Mouse (Mus musculus): Measurements from ENCODE around the gene Idi1.
A peak's percentile ranks its signal among the peaks of the same experiment; 100 is the strongest.
"Not testable (repeated sequence)": the region's sequence is repeated elsewhere in the genome, so short reads cannot be mapped to it uniquely, and the experiment has no call there.

Gene Idi1

DNA sequence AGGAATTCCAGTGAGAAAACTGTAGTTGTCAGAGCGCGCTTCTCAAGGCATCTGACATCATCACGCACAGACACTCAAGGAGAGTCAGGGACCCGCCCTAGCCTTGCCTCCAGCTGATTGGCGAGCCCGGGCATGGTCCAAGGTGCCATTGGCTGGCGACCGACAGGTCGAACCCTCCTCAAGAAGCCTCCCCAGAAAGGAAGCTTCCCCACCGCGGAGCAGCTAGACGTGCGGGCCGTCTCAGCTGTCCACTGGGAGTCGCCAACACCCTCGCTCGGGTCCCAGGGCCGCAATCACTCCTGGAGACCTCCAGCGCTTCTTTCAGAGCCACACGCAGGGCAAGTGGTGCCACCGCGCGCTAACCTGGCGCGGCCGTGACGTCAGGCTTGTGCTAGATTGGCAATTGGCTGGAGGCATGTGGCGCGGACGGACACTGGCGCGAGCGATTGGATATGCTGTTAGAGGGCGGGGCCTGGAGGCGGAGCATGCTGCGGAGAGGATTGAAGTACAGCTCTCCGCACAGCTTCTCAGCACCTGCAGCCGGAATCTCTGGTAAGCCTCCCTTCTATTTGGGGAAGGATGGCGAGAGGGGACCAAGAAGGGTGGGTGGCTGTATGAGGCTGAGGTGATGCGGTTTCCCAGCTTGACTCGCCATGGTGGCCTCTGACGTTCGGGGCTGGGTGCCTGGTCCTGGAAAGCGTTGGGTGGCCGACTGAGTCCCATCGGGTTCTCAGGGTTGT lies at the start of gene Idi1:
TSS of gene Idi1 (plus strand) at position 57 of the 740 bp plus-strand sequence.
- peak; percentile 96 for DNase-seq (ENCODE audit: low spot score)

- DNase-seq (ENCODE audit: low spot score), result no peak
These were observed 46.9 kb upstream of the Idi1 start for GRCm38 (mm10) chr13:8838394-8838793.

GRCm38 (mm10) chr13:8839111-8839510 lies 46.2 kb upstream of the Idi1 start:
- DNase-seq (ENCODE audit: low spot score), result no peak

- DNase-seq (ENCODE audit: low spot score), result no peak
These were observed 45.4 kb upstream of the Idi1 start for GRCm38 (mm10) chr13:8839937-8840336.

DNA sequence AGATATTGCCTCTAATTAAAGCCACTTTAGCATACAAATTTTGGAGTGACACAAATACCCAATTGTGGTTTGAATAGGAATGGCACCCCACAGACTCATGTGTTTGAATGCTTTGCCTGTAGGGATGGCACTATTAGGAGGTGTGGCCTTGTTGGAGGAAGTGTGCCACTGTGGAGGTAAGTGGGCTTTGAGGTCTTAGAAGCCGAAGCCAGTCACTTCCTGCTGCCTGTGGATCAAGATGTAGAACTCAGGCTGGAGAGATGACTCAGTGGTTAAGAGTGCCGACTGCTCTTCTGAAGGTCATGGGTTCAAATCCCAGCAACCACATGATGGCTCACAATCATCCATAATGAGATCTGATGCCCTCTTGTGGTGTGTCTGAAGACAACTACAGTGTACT lies 44.4 kb upstream of the Idi1 start:
- DNase-seq (ENCODE audit: low spot score), result no peak

GRCm38 (mm10) chr13:8841846-8842245 lies 43.5 kb upstream of the Idi1 start:
- not testable (repeated sequence) for DNase-seq (ENCODE audit: low spot score)

GRCm38 (mm10) chr13:8842273-8842672 lies 43.0 kb upstream of the Idi1 start:
- DNase-seq (ENCODE audit: low spot score), result no peak

DNA sequence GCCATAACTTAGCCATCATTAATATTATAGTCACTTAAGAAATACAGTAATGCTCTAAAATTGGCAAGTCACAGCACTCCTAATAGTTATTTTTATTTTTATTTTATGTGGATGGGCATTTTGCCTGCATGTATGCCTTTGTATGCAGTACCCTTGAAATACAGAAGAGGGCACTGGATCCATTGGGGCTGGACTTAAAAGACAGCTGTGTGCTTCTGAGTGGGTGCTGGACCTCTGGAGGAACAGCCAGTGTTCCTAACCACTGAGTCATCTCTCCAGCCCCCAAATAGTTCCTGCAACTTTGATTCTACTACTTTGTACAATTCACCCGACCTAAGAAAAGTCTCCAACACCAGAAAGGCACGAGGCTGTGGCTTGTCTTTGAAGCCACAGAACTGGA lies 37.6 kb upstream of the Idi1 start:
- DNase-seq (ENCODE audit: low spot score), result no peak

DNA sequence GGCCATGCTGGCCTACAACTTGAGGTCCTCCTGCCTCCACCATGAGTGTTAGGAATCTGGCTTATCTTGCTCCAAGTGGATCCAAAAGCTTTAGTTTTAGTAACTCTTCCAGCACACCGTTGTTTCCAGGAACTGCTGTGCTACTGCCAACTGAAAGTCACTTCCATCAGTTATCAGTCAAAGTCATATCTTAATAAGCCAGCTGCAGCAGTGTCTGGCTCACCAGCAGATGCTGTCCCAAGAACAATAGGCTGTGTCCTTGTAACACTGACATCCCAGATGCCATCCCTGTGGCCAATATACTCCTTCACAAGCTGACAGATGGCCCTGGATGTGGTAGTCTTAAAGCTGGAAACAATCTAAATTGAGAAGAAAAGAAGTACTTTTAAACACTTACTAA lies 36.0 kb upstream of the Idi1 start:
- DNase-seq (ENCODE audit: low spot score), result peak; percentile 15

DNA sequence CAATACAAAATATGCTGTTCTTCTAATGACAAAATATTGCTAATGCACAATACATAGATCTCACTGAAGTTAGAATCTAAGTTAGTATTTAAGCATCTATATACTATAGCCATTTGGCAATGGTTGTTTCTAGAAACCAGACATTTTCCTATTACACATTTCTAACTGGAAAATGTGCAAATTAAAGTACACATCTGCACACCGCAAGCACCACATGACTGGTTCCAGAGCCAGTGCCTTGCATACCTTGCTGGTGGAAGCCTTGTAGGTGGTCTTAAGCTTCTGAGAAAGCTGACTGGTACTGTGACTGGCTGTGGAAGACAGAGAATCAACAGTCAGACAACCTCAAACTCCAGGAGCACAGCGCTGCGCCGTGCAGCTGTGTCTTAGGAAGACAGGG lies 31.9 kb upstream of the Idi1 start:
- no peak for DNase-seq (ENCODE audit: low spot score)

GRCm38 (mm10) chr13:8854769-8855168 lies 30.5 kb upstream of the Idi1 start:
- no peak for DNase-seq (ENCODE audit: low spot score)

DNA sequence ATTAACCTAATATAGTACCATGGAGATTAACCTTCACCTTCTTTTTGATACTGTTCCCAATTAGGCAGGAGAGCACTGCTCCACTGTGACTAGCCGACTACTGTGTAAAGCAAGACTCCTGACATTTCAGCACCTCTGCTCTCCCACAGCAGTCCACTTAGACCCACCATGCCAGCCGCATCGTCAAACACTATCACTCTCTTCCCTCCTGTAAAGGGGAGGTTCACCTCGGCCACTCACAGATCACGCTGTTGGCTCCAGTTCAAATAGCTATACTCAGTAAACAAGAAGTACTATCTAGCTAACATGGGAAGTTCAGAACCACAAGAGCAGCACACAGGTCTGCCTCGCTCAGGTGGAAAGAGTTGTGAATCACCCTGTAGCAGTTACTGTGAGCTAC lies 26.8 kb upstream of the Idi1 start:
- no peak for DNase-seq (ENCODE audit: low spot score)

- DNase-seq (ENCODE audit: low spot score), result no peak
These were observed 24.4 kb upstream of the Idi1 start for GRCm38 (mm10) chr13:8860861-8861260.

GRCm38 (mm10) chr13:8864990-8865389 lies 20.3 kb upstream of the Idi1 start:
- no peak for DNase-seq (ENCODE audit: low spot score)

DNA sequence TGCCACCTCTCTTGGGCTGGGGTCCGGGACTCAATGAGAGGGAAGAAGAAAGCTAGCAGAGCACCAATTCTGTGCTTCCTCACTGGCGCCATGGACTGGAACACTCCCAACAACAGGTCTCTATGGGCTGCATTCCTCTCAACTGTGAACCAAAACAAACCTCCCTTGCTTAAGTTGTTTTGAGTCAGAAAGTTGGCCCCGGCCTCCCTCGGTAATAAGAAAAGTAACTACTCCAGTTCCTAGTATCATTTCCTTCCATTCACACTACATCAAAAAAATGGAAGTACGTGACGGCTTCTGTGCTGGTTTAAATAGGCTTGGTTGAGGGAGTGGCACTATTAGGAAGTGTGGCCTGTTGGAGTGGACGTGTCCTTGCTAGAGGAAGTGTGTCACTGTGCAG lies 18.7 kb upstream of the Idi1 start:
- DNase-seq (ENCODE audit: low spot score), result peak; percentile 17

DNA sequence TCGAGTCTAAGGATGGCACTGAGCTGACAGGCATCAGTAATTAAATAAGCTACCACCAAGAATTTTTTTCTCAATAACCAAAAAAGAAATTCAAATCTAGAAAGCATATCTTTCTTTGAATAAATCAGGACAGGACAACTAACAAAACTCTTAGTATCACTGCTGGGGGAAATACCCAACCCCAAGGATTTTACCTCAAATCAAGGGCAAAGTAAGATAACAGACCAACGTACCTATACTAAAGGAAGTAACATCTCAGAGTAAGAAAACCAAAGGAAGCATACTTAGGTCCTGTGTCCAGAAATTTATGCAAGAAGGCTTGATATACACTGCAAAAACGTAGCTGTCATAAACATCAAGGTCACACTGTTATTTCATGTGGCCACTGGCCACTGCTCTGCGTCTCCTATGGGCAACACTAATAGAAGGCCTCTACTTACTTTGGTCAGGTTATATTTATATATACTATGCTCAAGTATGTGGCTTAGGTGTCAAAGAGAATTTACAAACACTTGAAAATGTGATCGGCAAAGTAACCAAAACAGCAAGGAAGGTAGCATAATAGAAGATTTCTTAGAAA lies 15.6 kb upstream of the Idi1 start:
- no peak for DNase-seq (ENCODE audit: low spot score)

DNA sequence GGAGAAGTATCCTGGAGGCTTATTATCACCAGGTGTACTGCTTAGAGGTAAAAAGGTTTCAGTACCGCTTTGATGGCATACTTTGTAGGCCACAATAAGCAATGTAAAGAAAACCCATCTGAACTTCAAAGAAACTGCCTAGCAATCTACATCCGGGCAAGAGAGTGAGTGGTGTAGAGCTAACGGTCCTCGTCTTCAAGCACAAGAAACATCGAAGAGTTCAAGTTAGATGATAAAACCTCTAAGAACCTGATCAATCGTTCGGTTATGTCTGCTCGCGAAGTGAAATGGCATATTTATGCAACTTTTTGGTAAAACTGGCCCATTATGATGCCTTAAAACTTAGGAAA lies 15.2 kb upstream of the Idi1 start:
- DNase-seq (ENCODE audit: low spot score), result peak; percentile 31

DNA sequence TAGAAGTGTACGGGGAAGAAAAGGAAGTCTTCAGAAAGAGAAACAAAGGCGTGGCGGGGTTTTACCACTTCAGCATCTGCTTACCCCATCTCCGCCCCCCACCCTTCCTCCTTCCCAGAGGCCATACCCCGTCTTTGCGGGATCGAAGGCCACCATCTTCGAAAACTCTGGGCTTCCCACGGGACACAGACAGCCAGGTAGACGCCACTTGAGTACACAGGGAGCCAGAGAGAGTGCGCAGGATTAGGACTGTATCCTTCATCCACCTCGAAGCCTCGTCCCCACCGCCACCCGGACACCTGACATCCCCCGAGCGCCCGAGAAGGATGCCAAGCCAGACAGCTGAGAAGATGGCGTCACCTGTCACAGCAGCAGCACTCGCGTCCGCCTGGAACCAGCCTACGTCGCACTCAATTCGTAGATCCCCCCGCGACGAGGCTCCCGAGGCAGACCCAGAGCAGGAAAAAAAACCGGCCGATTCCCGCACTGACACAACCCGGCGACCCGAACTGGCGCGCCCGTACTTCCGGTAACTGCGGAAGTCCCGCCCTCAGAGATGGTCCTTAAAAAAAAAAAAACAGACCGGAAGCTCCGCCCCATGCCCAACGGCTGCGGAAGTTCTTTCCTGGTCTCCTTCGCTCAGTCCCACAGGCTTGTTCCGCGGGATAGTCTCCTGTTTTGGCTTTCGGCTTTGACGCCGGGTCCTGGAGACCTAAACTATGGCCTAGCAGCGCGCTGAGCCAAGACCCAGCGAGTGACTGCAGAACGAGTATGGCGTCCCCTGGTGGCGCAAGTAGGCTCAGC lies 14.6 kb upstream of the Idi1 start:
- peak; percentile 96 for DNase-seq (ENCODE audit: low spot score)

DNA sequence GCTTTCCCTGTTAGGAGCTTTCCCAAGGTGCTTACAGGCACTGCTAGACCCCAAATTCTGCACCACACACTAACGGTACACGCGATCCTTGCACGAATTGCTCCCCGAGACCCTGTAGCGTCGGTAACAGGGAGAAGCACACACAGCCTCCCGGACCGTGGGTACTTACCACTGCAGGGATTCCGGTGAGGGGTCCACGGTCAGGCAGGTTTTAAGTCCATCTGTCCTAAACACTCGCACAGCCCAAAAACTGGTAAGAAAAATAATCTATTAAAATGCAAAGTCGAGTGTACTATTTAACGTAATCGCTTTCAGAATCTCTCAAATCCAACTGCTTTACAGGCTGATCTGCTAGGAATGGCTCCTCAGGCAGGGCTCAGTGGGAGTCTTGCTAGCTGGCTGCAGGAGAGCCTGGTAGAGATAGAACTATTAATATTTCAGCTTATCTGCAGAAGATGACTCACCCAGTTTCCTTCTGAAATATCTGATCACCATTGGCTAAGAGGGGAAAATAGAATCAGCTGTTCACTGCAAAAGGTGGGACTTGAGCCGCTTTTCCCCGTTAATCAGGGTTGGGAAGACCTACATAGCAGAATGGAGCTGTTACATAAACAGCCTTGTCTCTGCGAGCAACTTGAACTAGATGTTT lies 13.9 kb upstream of the Idi1 start, which contains the start of gene Wdr37:
TSS of gene Wdr37 (minus strand) at position 596 of the 649 bp plus-strand sequence.
- no peak for DNase-seq (ENCODE audit: low spot score)

- DNase-seq (ENCODE audit: low spot score), result no peak
These were observed 11.5 kb upstream of the Idi1 start for GRCm38 (mm10) chr13:8873776-8874175.

DNA sequence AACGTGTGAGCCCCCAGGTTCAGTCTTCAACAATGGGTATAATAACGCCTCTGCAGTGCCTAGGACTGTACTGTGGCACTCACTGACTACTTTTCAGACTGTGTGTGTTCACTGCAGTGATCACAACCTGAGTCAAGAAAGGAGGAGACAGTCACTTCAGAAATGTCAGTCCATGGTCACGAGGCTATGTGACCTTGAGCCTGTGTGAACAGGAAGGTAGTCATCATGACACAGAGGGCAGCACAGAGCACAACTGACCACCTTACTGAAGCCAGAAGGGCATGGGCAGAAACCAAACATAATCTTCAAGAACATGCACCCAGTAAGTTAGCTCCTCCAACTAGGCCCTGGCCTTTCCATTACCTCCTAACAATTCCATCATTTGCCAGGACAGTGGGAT lies 3.7 kb upstream of the Idi1 start:
- no peak for DNase-seq (ENCODE audit: low spot score)

DNA sequence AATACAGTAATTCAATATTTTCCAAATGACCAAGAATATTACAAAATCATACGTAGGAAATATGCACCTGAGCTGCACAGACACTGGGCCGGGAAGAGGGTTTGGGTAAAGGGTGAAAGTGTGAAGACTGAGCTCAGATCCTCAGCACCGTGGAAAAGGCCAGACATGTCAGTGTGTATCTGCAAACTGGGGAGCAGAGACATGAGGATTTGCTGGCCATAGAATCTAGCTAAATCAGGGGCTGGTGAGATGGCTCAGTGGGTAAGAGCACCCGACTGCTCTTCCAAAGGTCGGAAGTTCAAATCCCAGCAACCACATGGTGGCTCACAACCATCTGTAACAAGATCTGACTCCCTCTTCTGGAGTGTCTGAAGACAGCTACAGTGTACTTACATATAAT lies 1.4 kb upstream of the Idi1 start:
- DNase-seq (ENCODE audit: low spot score), result not testable (repeated sequence)

GRCm38 (mm10) chr13:8886185-8886560 lies 872 bp downstream of the Idi1 start:
- no peak for DNase-seq (ENCODE audit: low spot score)

Data from adipocyte (in vitro differentiated cells).